Mouse (Mus musculus) ES-Bruce4 (cell line): ENCODE measurements around the gene Gm572.

Experiments
- CTCF ChIP-seq: IDR thresholded peaks from one replicate; pipeline ENCODE4 v1.8.1; 2011; ENCODE audit warnings: low read depth, low read length
- EP300 ChIP-seq: IDR thresholded peaks from 2 replicates; pipeline ENCODE4 v1.6.1; 2011; ENCODE audit warnings: low read depth, low read length; ENCODE audit not compliant: insufficient read depth
- POLR2A ChIP-seq: IDR thresholded peaks from one replicate; pipeline ENCODE4 v1.8.1; 2011; ENCODE audit warnings: low read length; ENCODE audit not compliant: insufficient read depth

- TF ChIP-seq CTCF: no peak
- TF ChIP-seq EP300: no peak
- no peak for TF ChIP-seq POLR2A
These were observed 3.5 kb downstream of the Gm572 start for GRCm38 (mm10) chr4:148646616-148647015.
